Mouse (Mus musculus) CD8-positive naive resting alpha-beta T cell, adult 57 days (primary cell): Measurements from ENCODE around the gene Hnrnpl. TPM values are rescaled to one million over a fixed set of nuclear protein-coding genes. Genes with fewer than 3 reads are reported as not detected.

Experiments used
- total RNA-seq: library from RNA; stranded (reverse); gene quantifications from one replicate; pipeline ENCODE4 v1.2.4, GENCODE M21; 2023

Hnrnpl gene
- 641 TPM for total RNA-seq

GRCm38 (mm10) chr7:28808221-28808941, at the start of gene Hnrnpl:
Gene Hnrnpl, plus strand, starts transcription at chr7:28808541.

DNA sequence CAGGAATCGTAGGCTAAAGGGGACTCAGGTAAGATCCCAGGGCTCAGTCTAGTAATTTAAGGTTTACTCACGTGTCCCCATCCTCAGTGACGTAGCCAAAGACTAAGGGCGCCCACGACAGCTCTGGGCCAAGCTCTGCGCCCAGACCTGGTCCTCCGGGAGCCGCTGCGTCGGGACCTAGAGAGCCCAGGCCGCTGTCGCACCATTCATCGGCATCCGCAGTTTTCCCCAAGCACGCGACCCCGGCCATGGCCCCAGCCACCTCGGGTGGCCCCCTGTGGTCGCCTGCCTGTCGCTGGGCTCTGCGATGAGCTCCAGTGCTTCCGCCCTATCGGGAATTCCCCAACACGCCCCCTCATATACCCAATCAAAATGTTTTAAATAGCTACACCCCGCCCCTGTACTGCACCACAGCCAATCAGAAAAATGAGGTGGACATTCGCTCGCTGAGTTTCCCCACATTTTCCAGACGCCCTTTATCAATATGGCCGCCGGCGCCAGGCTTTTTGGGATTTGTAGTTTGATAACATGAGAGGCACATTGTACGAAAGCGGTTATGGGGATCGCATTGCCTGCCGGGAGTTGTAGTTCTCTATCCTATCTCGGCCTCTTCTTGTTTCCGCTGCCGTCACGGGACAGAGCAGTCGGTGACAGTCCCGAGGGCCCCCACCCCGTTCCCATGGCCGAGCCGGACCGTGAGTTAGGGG, 42.0 kb upstream of the Hnrnpl start, which contains the start of gene Sirt2:
Gene Sirt2 (plus strand): TSS at position 563 of the 707 bp plus-strand sequence.

GRCm38 (mm10) chr7:28767462-28767965, 40.8 kb upstream of the Hnrnpl start, which contains the start of gene Nfkbib:
Gene Nfkbib, minus strand, starts transcription at chr7:28767512.

GRCm38 (mm10) chr7:28788307-28789195, 19.8 kb upstream of the Hnrnpl start, which contains the start of gene Rinl:
Gene Rinl, plus strand, starts transcription at chr7:28788969.

DNA sequence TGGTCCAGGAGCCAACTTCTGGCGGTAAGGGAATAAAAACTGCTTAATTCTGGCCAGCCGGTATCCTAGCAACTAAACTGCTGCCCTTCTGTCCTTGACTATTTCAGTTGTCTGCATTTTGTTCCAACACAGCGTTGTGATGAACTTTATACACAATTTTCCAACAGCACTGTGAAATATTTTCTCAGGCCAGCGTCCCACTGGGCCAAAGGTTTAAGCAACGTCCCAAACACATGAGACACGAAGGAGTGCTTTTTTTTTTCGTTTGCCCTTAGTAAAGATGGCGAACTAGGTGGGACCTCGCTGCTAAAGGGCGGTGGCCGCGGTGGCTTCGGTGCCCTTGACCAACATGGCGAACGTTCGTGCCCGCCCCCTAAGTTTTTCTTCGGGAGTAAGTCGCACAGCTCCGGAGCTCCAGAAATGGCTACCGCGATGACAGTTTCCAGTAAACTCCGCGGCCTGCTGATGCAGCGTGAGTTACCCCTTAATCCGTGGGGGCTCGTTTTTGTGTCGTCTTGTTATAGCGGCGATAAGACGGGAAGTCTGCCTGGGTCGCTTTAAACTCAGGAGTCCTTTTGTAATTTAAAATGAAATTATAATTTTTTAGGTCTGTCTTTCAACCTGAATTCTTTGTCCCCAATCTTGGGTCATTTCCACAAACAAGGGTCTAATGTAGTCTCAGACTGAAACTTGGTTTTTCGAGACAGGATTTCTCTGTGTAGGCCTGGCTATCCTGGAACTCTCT, 16.8 kb downstream of the Hnrnpl start, which contains the start of gene Ech1:
Gene Ech1 (plus strand): TSS at position 277 of the 745 bp plus-strand sequence.

DNA sequence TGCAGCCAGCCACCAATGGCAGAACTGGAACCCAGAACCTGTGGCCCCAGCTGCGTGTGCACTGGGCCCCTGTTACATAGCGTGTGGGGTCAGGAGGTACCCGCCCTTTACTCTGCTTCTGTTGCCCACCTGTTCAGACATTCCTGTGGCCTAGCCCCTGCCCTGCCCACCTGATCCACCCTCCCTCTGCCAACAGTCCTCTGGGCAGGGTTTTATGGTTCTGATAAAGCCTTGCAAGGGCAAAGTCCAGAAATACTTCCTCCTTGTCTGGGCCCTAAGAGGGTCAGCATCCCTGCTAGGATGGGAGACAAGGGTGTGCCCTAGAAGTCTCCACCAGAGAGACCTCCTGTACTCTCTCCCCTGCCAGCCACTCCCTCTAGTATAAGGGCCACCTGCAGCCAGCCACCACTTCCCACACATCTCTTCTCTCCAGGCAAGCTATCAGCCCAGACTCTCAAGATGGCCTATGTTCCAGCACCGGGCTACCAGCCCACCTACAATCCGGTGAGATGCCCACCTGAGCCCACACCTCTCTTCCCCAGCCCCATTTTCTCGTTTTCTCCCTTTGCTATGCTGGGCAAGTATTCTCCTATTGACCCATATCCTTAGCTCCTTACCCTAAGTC, 25.5 kb downstream of the Hnrnpl start, which contains the start of gene Lgals4:
Gene Lgals4 (plus strand): TSS at position 132 of the 625 bp plus-strand sequence.

GRCm38 (mm10) chr7:28863540-28863939, 55.2 kb downstream of the Hnrnpl start, which contains the start of gene Lgals7:
Gene Lgals7, plus strand, starts transcription at chr7:28863853.

Other genes with a start within 250 kb of the Hnrnpl start
- gene Samd4b, start 210.4 kb upstream of the Hnrnpl start, total RNA-seq, result 36.4 TPM
- 10.5 TPM for gene Pak4, start 210.4 kb upstream of the Hnrnpl start, total RNA-seq
- gene Acp7, start 177.2 kb upstream of the Hnrnpl start, total RNA-seq, result not detected
- gene Fbxo27, start 115.7 kb upstream of the Hnrnpl start, total RNA-seq, result 1.6 TPM
- 15.6 TPM for gene Fbxo17, start 91.7 kb upstream of the Hnrnpl start, total RNA-seq
- gene Mrps12, start 66.7 kb upstream of the Hnrnpl start, total RNA-seq, result 27.1 TPM
- 18.2 TPM for gene Sars2, start 66.5 kb upstream of the Hnrnpl start, total RNA-seq
- gene Ccer2, start 52.4 kb upstream of the Hnrnpl start, total RNA-seq, result not detected
- gene Sirt2, start 41.8 kb upstream of the Hnrnpl start, total RNA-seq, result 51.1 TPM
- gene Nfkbib, start 41.0 kb upstream of the Hnrnpl start, total RNA-seq, result 48.3 TPM
- 126 TPM for gene Rinl, start 19.6 kb upstream of the Hnrnpl start, total RNA-seq
- 50.1 TPM for gene Ech1, start 16.7 kb downstream of the Hnrnpl start, total RNA-seq
- gene Lgals4, start 25.3 kb downstream of the Hnrnpl start, total RNA-seq, result 9.6 TPM
- not detected for gene Lgals7, start 55.3 kb downstream of the Hnrnpl start, total RNA-seq
- gene Capn12, start 72.9 kb downstream of the Hnrnpl start, total RNA-seq, result not detected
- 149 TPM for gene Actn4, start 153.8 kb downstream of the Hnrnpl start, total RNA-seq
- 317 TPM for gene Eif3k, start 173.3 kb downstream of the Hnrnpl start, total RNA-seq
- 104 TPM for gene Map4k1, start 173.5 kb downstream of the Hnrnpl start, total RNA-seq